Mouse (Mus musculus) right cerebral cortex, adult 2 months (tissue): ENCODE measurements around the gene Myo10.
A peak's percentile ranks its signal among the peaks of the same experiment; 100 is the strongest.

Experiments used
- DNase-seq, 2 experiments: peaks; one replicate each; pipeline ENCODE4 v3.0.0; 2021 to 2022; ENCODE audit warnings: low spot score in 2 of 2

The Myo10 gene

DNA sequence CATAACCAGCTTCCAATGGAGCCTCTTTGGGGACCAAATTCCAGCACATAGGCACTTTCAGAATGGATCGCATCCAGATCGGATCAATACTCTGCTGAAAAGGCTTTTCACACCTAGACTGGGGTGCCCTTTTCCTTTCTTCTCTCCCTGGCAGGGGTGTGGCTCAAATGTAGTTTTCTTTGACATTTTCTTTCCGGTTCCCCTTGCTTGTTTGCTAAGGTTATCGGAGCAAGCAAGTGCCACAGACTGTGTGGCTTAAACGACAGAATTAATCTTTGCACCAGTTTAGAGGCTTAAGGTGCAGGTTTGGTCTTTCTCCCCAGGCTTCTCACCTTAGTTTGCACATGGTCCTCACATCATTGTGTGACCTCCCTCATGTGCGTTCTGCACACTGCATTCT, 11.1 kb upstream of the Myo10 start:
- no peak for DNase-seq

GRCm38 (mm10) chr15:25620560-25620959, 1.8 kb upstream of the Myo10 start:
- no peak for DNase-seq

DNA sequence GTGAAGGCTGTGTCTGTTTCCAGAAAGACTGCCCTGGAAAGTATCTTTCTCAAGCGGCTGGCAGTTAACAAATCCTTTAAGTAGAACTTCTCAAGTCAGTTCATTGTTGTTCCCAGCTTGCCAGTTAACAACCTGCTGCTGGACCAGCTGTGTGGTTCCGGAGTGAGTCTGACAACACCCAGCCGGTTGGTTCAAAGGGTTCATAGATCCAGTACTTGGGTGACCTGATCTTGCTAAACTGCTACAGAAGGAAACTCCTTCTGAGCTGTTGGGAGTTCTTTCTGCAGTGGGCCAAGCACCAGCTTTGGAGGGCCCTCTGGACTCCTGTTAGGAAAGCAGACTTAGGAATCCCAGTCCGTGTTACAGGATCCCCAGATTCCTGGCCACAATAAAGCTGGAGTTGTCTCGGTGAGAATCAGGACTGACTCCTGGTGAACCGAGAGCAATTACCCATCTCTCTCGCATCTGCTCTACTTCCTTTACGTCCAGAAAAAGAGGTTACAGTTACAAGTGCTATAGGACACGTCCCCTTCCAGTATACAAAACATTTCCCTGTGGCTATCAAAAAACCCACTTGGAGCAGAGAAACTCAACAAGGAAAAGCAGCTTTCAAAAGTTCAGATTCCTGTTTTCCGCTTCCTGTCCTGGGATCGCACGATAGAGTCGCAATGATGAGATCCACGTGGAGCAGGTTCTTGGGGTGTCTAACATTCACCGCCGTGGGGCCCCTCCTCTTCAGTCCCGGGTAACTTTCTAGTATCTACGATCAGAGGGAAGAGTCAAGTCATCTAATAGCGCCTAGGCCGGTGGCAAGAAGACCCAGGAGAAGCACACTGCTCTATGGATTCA, 750 bp upstream of the Myo10 start:
- DNase-seq, result no peak

GRCm38 (mm10) chr15:25622867-25623471, 644 bp downstream of the Myo10 start:
- no peak for DNase-seq

DNA sequence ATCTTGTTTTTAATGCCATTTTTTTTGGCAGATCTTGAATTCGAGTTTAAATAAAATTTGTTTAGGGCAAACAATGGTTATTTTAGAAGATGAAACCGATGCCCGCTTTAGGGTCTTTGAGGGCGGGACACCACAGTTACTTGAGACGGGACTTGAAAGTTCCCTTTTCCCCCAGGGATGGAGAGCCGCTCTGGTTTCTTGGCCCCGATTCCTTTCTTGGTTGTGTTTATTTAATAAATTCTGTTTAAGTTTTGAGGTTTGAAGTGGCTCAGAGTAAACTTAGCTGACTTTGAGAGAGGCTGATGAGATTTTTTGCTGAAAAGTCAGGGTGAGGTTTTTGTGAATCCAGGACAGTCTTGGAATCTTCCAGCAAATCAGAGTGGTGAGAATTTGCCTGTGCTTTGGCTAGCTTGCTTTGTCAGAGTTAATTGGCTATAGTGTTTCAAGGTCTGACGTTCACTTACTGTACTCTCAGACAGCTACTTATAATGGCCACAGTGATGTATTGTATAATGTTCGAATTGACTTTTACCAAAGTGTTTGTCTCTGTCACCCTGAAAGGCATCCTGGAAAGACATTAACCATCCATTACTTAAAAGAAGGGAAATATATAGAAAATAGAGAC, 1.3 kb downstream of the Myo10 start:
- DNase-seq, result no peak

GRCm38 (mm10) chr15:25624263-25624662, 1.9 kb downstream of the Myo10 start:
- no peak for DNase-seq

DNA sequence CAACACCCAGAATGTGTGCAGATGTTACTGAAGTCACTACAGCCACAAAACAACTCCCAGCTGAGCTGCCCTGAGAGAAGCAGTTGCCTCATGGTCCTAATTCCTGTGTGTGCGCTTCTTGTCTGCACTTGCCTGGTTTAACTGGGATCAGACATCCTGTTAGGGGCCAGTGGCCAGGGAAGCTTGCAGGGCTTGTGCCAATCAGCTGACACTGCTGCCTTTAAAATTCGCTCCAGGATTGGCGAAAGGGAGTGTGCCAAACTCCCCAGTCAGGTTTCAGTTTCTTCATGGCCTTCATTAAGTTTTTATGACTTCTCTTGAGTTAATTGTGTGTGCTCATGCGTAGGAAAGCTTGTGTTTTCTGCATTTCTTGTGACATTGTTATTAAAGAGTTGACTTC, 3.1 kb downstream of the Myo10 start:
- no peak for DNase-seq

- no peak for DNase-seq
These were observed 4.7 kb downstream of the Myo10 start for GRCm38 (mm10) chr15:25627012-25627411.

- DNase-seq, result no peak
These were observed 5.9 kb downstream of the Myo10 start for GRCm38 (mm10) chr15:25628251-25628650.

DNA sequence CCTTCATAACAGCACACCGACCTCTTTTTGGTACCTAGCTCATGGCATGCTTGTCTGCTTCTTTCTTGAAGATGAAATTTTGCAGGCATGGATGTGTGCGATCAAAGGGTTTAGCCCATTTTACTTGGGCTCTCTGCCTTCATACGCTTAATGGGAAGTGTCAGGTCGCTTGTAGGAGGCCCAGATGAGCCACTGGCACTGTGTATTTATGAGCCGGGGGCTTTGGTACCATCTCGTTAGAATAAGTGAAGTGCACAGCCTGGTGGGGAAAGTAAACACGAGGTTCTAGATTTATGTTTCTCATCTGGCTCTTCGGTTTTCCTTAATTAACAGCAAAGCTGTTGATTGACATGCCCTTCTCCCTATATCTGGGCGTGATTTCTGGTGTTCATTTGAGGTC, 8.4 kb downstream of the Myo10 start:
- DNase-seq, result no peak

- no peak for DNase-seq
These were observed 9.0 kb downstream of the Myo10 start for GRCm38 (mm10) chr15:25631332-25631731.

GRCm38 (mm10) chr15:25632902-25633301, 10.6 kb downstream of the Myo10 start:
- DNase-seq, result no peak

- DNase-seq, result no peak
These were observed 11.5 kb downstream of the Myo10 start for GRCm38 (mm10) chr15:25633674-25634340.

GRCm38 (mm10) chr15:25637727-25638126, 15.4 kb downstream of the Myo10 start:
- DNase-seq, result peak; percentile 64 to 68

GRCm38 (mm10) chr15:25639217-25639616, 16.9 kb downstream of the Myo10 start:
- no peak for DNase-seq

GRCm38 (mm10) chr15:25640840-25641752, 18.8 kb downstream of the Myo10 start:
- DNase-seq, result no peak

DNA sequence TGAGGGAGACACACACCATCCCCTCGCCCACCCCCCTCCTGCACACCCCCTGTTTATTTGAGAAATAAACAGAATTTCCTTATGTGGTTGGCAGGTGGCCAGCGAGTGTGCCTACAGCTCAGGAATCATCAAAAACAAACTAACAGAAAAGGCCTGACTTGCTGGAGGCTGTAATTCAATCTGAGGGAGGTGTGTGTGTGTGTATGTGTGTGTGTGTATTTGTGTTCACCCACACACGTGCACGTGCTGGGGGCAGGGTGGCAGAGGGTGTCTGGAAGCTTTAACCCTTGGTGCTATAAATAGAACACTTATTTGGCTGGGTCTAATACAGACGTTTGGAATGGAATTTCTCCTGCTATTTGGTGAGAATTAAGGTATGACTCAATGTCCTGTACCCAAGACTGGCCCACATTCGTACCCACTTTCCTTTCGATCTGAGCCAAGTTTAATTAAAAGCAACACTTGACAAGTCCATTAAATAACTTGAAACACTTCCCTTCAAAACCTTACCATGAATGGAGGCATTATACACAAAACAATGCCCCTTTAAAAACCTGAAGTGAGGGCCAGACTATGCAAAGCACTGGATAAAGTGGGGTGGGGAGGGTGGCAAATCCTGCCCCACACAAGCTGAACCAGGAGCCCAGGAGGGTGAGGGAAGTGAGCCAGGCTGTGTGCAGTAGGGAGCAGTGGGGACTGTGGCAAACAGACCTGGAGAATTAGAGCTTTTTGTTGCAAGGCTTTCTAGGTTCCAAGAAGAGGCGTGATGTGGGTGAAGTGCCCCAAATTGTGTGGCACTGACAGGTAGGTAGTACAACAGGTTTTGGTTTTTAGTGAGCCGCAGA, 20.1 kb downstream of the Myo10 start:
- DNase-seq, result peak; percentile 16 to 26

DNA sequence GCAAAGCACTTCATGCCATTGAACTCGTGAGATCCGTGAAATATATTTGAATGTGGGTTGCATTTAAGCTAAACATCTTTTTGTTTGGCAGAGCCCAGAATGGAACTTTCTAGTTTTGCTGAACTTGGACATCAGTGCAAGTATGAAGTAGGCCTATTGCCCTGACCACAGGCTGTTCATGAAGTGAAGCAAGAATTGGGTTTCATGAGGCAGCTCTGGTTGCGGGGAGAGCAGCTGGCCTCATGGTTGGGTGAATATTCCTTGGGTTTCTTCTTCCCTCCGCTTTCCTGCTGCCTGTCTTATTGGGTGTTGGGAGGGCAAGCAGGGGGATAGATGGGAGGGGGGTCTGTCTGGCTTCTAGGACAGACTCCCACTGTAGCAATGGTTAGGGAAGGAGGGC, 23.5 kb downstream of the Myo10 start:
- DNase-seq, result no peak

- no peak for DNase-seq
These were observed 26.0 kb downstream of the Myo10 start for GRCm38 (mm10) chr15:25648287-25648686.

GRCm38 (mm10) chr15:25650371-25650770, 28.0 kb downstream of the Myo10 start:
- no peak for DNase-seq
